Mouse (Mus musculus): ENCODE results near the gene Tpr. TPM values are rescaled to one million over a fixed set of nuclear protein-coding genes. Genes with fewer than 3 reads are reported as not detected.

The Tpr gene
- polyA plus RNA-seq, 2 experiments: 122 to 154 TPM

DNA sequence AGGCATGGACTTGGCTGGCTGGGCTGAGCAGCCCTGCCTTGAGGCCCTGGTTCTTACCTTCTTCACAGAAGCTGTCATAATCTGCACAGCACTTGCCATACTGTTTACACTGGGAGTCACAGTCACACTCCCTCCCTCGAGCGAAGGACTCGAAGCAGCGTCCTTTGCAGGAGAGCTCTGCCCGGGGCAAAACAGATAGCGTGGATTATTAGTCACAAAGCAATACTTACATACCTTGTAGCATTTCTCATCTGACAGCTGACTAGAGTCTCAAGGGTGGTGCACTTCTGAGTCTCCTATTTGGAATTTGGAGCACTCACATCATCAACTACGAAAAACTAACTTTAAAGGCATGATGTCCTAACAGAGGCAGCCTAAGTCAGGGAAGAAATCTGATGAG is 68.0 kb downstream of the Tpr start:
- Histone ChIP-seq H3K9me3 (ENCODE audit: control insufficient read depth, low read length) (no peaks in the 10 kb centered on the region), H3K4me3 (replicated peaks; ENCODE audit: low read length) (no peak overlapping the region), H3K4me1 (ENCODE audit: control insufficient read depth, insufficient read depth, low read length) (no peaks in the 10 kb centered on the region), H3K36me3 (ENCODE audit: control insufficient read depth, insufficient read depth, low read length) (no peaks in the 10 kb centered on the region), H3K27me3 (ENCODE audit: control insufficient read depth, insufficient read depth, low read length) (no peaks in the 10 kb centered on the region), H3K9ac (ENCODE audit: low read depth, low read length, severe bottlenecking) (no peak overlapping the region), H3K27ac (replicated peaks; ENCODE audit: low read depth, low read length) (no peak overlapping the region), H3K4me2 (replicated peaks; ENCODE audit: low read depth, low read length, severe bottlenecking) (no peak overlapping the region)
- 74% methylated on average over 7 of the region's 7 CpGs for WGBS
- no peak for ATAC-seq (ENCODE audit: low FRiP score, low read depth)
- DNase-seq (ENCODE audit: low spot score): no peak
- no peak for TF ChIP-seq POLR2A (IDR thresholded peaks at IDR 0.05; ENCODE audit: borderline replicate concordance, extremely low read depth, insufficient read depth, insufficient read length)

DNA sequence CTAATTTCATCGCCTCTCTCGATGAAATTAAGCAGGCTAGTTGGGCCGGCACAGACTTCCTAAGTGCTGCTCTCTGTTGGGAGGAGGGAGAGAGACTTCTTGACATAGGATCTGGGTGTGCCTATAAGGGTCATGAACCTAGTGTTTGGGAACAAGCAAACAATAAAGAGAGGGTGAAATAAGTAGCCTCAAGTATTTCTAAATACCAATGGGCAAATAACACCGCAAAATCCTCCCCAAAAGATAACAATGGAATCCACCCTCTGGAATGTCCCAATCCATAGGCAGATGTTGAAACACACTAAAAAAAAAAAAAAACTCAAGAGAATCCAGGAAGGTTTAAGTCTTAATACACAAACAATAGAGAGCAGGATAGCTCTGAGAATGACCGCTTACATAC is 70.4 kb downstream of the Tpr start:
- H3K36me3 ChIP-seq (ENCODE audit: control insufficient read depth, insufficient read depth, low read length): no peaks in the 10 kb centered on the region
- no peak for ATAC-seq (ENCODE audit: low FRiP score, low read depth)
- H3K4me2 ChIP-seq (replicated peaks; ENCODE audit: low read depth, low read length, severe bottlenecking): no peak overlapping the region
- DNase-seq (ENCODE audit: low spot score): no peak
- no peaks in the 10 kb centered on the region for H3K4me1 ChIP-seq (ENCODE audit: control insufficient read depth, insufficient read depth, low read length)
- no peaks in the 10 kb centered on the region for H3K27me3 ChIP-seq (ENCODE audit: control insufficient read depth, insufficient read depth, low read length)
- WGBS: 85% methylated on average over 5 of the region's 5 CpGs
- no peak overlapping the region for H3K4me3 ChIP-seq (replicated peaks; ENCODE audit: low read length)
- H3K27ac ChIP-seq (replicated peaks; ENCODE audit: low read depth, low read length): no peak overlapping the region
- no peak for TF ChIP-seq POLR2A (IDR thresholded peaks at IDR 0.05; ENCODE audit: borderline replicate concordance, extremely low read depth, insufficient read depth, insufficient read length)
- H3K9ac ChIP-seq (ENCODE audit: low read depth, low read length, severe bottlenecking): no peak overlapping the region
- H3K9me3 ChIP-seq (ENCODE audit: control insufficient read depth, low read length): no peaks in the 10 kb centered on the region

GRCm38 (mm10) chr1:150463691-150464090 is 71.1 kb downstream of the Tpr start:
- DNase-seq (ENCODE audit: low spot score) (no peak), ATAC-seq (ENCODE audit: low FRiP score, low read depth) (no peak)
- H3K9ac ChIP-seq (ENCODE audit: low read depth, low read length, severe bottlenecking): no peak overlapping the region
- H3K4me3 ChIP-seq (replicated peaks; ENCODE audit: low read length): no peak overlapping the region
- no peaks in the 10 kb centered on the region for H3K27me3 ChIP-seq (ENCODE audit: control insufficient read depth, insufficient read depth, low read length)
- H3K36me3 ChIP-seq (ENCODE audit: control insufficient read depth, insufficient read depth, low read length): no peaks in the 10 kb centered on the region
- H3K4me2 ChIP-seq (replicated peaks; ENCODE audit: low read depth, low read length, severe bottlenecking): no peak overlapping the region
- H3K9me3 ChIP-seq (ENCODE audit: control insufficient read depth, low read length): no peaks in the 10 kb centered on the region
- no peak overlapping the region for H3K27ac ChIP-seq (replicated peaks; ENCODE audit: low read depth, low read length)
- TF ChIP-seq POLR2A (IDR thresholded peaks at IDR 0.05; ENCODE audit: borderline replicate concordance, extremely low read depth, insufficient read depth, insufficient read length): no peak
- 76% methylated on average over 4 of the region's 4 CpGs for WGBS
- H3K4me1 ChIP-seq (ENCODE audit: control insufficient read depth, insufficient read depth, low read length): no peaks in the 10 kb centered on the region

GRCm38 (mm10) chr1:150465364-150465763 is 72.7 kb downstream of the Tpr start:
- H3K27me3 ChIP-seq (ENCODE audit: control insufficient read depth, insufficient read depth, low read length): no peaks in the 10 kb centered on the region
- DNase-seq (ENCODE audit: low spot score) (no peak), ATAC-seq (ENCODE audit: low FRiP score, low read depth) (no peak)
- H3K4me3 ChIP-seq (replicated peaks; ENCODE audit: low read length): no peak overlapping the region
- 84% methylated on average over 10 of the region's 10 CpGs for WGBS
- no peaks in the 10 kb centered on the region for H3K9me3 ChIP-seq (ENCODE audit: control insufficient read depth, low read length)
- 0 out of 2 replicates have a peak, but pooled peaks cover 2% of the 10 kb centered on the region for H3K4me1 ChIP-seq (ENCODE audit: control insufficient read depth, insufficient read depth, low read length)
- H3K36me3 ChIP-seq (ENCODE audit: control insufficient read depth, insufficient read depth, low read length): no peaks in the 10 kb centered on the region
- no peak overlapping the region for H3K9ac ChIP-seq (ENCODE audit: low read depth, low read length, severe bottlenecking)
- no peak overlapping the region for H3K27ac ChIP-seq (replicated peaks; ENCODE audit: low read depth, low read length)
- no peak for TF ChIP-seq POLR2A (IDR thresholded peaks at IDR 0.05; ENCODE audit: borderline replicate concordance, extremely low read depth, insufficient read depth, insufficient read length)
- H3K4me2 ChIP-seq (replicated peaks; ENCODE audit: low read depth, low read length, severe bottlenecking): no peak overlapping the region

- Histone ChIP-seq H3K4me1 (ENCODE audit: control insufficient read depth, insufficient read depth, low read length) (0 out of 2 replicates have a peak, but pooled peaks cover 2% of the 10 kb centered on the region), H3K9me3 (ENCODE audit: control insufficient read depth, low read length) (no peaks in the 10 kb centered on the region), H3K4me3 (replicated peaks; ENCODE audit: low read length) (no peak within 1 kb of the TSS), H3K27me3 (ENCODE audit: control insufficient read depth, insufficient read depth, low read length) (no peaks in the 10 kb centered on the region), H3K9ac (ENCODE audit: low read depth, low read length, severe bottlenecking) (no peak within 1 kb of the TSS), H3K27ac (replicated peaks; ENCODE audit: low read depth, low read length) (no peak within 1 kb of the TSS), H3K36me3 (ENCODE audit: control insufficient read depth, insufficient read depth, low read length) (no peaks in the 10 kb centered on the region), H3K4me2 (replicated peaks; ENCODE audit: low read depth, low read length, severe bottlenecking) (no peak within 1 kb of the TSS)
- TF ChIP-seq POLR2A (IDR thresholded peaks at IDR 0.05; ENCODE audit: borderline replicate concordance, extremely low read depth, insufficient read depth, insufficient read length): no peak
- WGBS: 60% methylated on average over 3 of the region's 3 CpGs
- no peak for ATAC-seq (ENCODE audit: low FRiP score, low read depth)
- peak; percentile 28 for DNase-seq (ENCODE audit: low spot score)
These were observed 73.5 kb downstream of the Tpr start, which contains the start of gene Prg4 for GRCm38 (mm10) chr1:150466132-150466531. Gene Prg4, minus strand, starts transcription at chr1:150466165.

- no peak overlapping the region for H3K9ac ChIP-seq (ENCODE audit: low read depth, low read length, severe bottlenecking)
- TF ChIP-seq POLR2A (IDR thresholded peaks at IDR 0.05; ENCODE audit: borderline replicate concordance, extremely low read depth, insufficient read depth, insufficient read length): no peak
- H3K9me3 ChIP-seq (ENCODE audit: control insufficient read depth, low read length): no peaks in the 10 kb centered on the region
- DNase-seq (ENCODE audit: low spot score) (no peak), ATAC-seq (ENCODE audit: low FRiP score, low read depth) (no peak)
- no peak overlapping the region for H3K27ac ChIP-seq (replicated peaks; ENCODE audit: low read depth, low read length)
- H3K27me3 ChIP-seq (ENCODE audit: control insufficient read depth, insufficient read depth, low read length): no peaks in the 10 kb centered on the region
- H3K4me2 ChIP-seq (replicated peaks; ENCODE audit: low read depth, low read length, severe bottlenecking): no peak overlapping the region
- 0 out of 2 replicates have a peak, but pooled peaks cover 2% of the 10 kb centered on the region for H3K4me1 ChIP-seq (ENCODE audit: control insufficient read depth, insufficient read depth, low read length)
- H3K4me3 ChIP-seq (replicated peaks; ENCODE audit: low read length): no peak overlapping the region
- WGBS: 73% methylated on average over 3 of the region's 3 CpGs
- no peaks in the 10 kb centered on the region for H3K36me3 ChIP-seq (ENCODE audit: control insufficient read depth, insufficient read depth, low read length)
These were observed 77.4 kb downstream of the Tpr start for GRCm38 (mm10) chr1:150469992-150470391.
